Mouse (Mus musculus): ENCODE results near the gene Mmrn2.
A peak's percentile ranks its signal among the peaks of the same experiment; 100 is the strongest.

The Mmrn2 gene

DNA sequence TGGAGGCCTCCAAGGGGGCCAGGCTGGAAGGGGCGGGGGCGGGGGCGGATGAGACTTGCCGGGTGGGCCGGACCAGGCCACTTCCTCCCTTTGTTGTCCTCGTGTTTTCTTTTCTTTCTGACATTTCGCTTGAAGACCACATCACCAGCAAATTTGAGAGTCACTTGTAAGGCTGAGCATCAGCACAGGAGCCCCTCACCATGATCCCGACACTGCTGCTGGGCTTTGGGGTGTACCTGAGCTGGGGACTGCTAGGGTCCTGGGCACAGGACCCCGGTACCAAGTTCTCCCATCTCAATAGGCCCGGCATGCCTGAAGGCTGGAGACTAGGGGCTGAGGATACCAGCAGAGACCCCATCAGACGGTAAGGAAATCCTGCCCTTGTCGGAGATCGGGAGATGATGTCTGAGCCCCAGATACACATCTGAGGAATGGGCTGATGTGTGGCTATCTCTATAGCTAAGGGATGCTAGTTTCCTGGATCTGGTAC lies at the start of gene Mmrn2:
Mmrn2 (plus strand) TSS at position 51 of the 490 bp plus-strand sequence.
- no peak for DNase-seq

DNA sequence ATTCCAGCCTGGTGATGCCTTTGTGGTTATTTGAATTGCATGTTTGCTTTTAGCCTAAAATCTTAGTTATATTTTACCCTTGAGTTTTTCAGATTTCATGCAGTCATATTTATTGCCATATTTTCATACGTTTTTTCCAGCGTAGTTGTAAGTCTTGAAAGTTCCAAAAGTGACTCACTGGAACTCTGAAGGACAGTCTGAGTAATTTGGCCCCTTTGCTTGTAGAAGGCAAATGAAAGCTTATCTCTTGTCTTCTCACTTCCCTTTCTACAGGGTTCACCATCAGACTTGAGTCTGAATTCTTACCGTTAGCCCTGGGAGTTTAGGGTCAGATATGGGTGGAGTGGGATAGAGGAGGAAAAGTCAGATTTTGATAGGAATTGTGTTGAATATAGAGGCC lies 48.7 kb upstream of the Mmrn2 start:
- no peak for DNase-seq

DNA sequence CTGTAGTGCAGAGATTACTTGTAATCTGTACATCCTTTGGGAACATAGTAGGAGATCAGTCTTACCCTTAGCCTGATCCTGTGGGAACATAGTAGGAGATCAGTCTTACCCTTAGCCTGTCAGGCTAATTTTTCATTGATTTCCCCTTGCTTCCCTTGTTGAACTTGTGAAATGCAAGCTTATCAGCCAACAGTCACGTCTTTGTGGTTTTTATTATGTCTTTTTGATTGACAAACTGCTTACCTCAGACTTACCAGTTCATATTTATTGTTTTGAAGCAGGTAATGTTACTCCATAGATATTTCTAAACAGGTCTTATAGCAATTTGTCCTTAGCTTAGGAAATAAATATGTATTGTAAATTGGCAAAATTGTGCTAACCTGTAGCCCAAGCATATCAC lies 47.6 kb upstream of the Mmrn2 start:
- no peak for DNase-seq

DNA sequence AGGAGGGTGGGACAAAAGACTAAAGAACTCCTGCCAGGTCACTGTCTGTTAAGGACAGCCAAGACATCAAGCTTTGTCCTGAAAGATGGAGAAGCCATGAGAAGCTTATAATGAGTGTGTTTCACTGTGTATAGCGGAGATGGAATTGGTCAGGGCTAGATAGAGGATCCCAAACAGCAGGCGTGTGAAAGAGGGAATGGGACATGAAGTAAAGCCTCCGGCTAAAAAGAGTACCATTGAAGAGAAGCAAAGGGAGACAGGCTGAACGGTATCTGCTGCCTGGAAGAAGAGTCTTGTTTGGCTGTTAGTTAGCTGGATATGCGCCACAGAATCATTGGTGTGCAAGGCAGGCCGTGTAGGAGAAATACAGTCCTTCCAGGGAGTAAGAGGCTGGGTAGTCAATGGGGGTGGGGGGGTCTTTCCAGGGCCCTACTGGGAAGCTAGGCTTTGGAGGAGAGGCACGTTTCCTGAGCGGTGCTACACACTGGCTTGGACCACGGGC lies 44.6 kb upstream of the Mmrn2 start:
- DNase-seq, result no peak

DNA sequence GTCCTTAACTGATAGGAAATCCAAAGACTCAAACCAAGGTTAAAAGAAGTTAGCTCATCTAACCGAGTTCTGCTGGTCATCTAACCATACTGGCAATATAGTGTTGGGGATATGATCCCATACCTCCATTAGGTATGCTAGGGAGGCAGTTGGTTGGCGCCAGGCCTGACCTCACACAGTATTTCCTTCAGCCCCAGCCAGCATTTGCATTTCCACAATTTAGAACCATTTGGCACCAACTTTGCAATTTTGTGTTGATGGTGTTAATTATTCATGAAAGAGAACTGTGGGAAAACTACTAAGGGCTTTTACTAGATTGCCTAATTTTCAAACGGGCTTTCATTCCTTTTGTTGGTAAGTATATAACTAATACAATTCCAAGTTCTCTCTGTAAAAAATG lies 43.4 kb upstream of the Mmrn2 start:
- DNase-seq, result no peak

DNA sequence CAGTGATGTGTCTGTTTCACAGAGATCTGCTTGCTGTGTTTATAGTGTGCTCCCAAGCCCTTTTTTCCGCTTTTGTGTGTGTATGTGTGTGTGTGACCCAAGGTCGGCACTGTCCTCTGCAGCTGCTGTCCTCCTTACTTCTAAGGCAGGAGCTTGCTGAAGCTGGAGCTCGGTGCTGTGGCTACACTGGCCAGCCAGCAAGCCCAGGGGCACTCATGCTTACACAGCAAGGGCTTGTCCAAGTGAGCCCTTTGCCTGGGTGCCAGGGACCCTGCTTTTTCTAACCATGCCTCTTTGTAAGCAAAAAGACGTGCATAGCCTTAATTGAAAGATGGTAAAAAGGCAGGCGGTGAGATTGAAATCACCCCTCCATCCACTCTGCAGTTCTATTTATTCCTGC lies 42.8 kb upstream of the Mmrn2 start:
- no peak for DNase-seq

DNA sequence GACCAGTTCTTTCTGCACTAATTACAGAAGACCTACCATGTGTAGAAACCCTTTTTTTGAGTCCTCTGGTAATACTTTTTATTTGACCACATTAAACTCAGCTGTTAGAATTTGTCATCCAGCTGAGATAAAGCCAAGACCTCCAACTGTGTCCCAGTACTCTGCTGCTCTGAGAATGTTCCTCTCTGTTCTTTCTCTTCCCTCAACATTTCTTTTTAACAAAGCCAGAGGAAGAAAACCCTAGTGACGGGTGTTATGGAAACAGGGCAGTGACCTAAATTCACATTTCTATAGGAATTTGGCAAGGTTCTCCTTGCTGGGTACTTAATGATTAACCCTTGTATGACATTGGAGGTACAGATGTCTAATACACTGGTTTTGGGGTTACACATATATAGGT lies 35.8 kb upstream of the Mmrn2 start:
- no peak for DNase-seq

DNA sequence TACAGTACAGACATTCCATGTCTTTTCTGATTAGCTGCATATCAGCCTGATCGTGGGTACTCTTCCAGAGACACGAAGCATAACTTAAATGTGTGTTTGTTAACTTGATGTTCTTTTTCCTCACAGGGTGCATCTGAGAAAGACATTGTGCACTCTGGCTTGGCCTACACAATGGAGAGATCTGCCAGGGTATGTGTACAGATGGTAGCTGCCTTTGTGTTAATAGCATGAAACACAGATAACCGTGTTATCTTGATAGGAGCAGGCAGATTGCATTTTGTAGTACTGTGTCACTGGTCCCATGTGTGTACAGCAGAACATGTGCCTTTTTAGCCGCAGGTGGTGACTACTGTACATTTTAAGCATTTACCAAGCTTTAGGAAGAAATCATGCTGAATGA lies 33.3 kb upstream of the Mmrn2 start:
- no peak for DNase-seq

DNA sequence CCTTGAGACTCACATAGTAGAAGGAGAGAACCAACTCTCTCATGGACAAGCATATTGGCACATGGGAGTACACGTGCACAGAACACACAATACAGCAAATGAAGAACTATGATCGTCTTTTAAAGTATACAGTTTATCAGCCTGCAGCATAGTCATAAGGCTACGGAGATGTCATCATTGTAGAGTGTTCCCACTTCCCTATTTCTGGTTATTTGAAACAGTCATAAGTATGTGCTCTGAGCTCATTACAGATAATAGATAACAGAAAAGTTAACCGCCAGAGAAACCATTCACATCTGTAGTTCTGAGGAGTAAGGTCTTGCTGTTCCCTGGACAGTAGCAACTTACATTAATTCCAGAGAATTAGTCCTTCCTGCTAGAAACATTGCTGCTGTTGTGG lies 32.2 kb upstream of the Mmrn2 start:
- DNase-seq, result no peak

DNA sequence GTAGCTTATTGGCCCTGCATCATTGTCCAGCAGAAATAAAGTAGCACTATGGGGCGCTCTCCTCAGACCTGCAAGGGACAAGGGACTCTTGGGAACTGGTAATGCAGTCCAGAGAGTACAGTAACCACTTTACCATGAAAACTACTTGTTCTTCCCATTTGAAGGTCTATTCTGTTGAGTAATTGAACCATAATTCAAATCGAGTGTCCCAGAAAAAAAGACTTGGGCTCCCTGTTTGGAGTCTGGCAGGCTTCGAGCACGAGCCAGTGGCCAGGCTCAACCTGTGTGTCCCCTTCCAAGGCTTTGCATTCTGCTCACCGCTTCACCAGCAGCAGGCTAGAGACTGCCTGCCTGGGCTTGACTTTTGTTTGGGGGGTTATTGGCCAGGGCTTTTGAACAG lies 30.9 kb upstream of the Mmrn2 start:
- DNase-seq, result no peak

DNA sequence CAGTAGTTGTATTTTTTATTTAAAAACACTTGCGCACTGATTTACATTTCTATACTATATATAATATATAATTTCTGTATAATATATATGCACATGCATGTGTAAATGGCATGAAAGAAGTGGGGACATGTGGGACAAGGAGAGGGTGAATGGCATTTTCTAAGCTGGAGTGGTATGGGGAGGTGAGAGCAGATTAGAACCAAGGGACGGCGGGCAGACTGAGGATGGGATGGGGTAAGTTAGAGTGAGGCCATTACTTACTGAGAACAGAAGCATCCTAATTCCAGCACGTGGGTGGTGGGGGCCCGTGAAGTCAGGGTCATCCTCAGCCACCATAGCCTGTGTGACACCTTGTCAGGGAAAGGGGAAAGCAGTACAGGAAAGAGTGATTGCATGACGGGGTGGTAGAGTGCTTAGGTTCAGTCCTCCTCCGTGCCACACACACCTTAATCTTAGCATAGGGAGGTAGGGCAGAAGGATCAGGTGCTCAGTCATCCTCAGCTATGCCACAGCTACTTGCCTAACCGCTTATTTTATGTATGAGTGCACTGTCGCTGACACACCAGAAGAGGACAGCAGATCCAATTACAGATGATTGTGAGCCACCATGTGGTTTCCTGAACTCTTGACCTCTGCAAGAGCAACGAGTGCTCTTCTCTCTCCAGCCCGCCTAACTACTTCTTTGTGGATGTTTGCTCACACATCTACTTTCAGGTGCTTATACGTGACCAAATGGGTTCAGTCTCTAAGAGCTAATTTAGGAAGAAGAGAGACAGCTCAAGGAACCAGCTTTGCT lies 29.3 kb upstream of the Mmrn2 start:
- no peak for DNase-seq

DNA sequence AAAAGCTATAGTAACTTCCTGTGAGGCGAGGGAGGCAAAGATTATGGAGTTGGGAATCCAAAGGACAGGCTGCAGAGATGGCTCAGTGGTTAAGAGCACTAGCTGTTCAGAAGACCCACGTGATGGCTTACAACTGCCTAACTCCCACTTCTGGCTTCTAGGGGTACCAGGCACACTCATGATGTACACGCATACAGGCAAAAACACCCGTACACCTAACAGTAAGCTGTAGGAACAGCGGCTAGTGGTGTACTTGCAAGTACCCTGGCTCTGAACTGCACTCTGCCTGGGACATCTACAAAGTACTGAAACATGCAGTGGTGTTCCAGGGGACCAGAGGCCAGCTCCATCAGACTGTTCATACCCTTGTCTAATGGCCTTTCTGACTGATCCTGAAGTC lies 28.2 kb upstream of the Mmrn2 start:
- no peak for DNase-seq

DNA sequence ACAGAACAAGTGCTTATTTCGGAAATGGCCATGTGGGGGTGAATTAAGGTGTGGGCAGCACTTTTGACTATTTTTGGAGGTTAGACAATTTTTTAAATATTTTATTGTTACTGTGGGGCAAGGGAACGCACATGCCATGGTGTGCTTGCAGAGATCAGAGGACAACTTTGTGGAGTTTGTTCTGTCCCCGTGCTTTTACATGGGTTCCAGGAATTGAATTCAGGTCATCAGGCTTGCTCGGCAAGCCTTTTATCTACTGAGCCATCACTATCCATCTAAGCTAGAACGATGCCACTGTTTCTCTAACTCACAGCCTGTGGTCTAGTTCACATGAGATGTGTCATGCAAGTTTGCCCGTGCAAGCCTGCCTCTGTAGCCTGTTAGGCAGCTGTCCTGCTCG lies 27.0 kb upstream of the Mmrn2 start:
- DNase-seq, result no peak

DNA sequence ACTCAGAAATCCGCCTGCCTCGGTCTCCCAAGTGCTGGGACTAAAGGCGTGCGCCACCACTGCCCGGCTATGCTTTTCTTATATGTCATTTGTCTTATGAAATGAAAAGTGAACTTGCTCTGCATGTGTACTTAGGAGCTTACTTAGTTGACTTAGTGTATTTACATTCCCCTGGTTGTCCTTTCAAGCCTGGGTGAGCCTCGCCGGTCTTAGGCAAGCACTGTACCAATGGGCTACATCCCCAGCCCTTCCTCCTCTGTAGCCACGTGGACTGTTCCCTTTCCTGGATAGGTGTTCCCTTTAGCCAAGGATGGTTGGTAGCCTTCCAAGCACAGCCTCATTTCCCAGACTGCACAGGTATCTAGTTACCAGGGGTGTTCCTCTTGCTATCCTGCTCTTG lies 26.3 kb upstream of the Mmrn2 start:
- DNase-seq, result peak in 1 of 2 experiments; percentile 11

DNA sequence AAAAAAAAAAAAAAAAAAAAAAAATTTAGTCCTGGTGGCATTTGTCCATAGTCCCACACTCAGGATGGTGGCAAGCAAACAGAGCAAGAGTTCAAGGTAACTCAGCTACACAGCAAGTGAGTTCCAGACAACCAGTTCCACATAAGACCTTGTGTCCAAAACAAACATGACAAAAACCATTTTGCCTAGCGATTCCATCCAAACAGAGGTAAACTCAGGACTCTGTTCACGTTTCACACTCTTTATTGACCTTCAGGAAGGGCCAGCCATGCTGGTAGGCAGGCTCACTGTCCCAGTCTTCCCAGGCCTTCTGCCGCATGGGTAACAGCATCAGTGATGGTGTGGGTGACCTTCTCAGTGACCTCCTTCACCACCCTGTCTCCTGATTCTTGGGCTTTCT lies 23.6 kb upstream of the Mmrn2 start:
- no peak for DNase-seq

DNA sequence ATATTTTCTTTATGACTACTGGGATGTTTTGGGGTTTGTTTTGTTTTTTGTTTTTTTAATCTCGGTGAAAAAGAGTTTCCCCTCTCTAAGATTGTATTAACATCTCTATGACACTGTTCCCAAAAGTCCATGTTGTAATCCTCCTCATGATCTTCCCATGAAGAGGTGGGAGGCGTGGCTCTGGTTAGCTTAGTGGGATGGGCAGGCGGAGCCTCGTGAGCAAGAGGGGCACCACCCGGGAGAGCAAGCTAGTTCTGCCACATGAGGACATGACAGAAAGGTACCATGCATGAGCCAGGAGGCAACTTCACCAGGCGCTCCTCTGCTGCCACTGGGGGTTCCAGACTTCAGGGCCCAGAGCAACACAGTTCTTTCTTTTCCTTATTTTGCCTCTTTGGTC lies 22.7 kb upstream of the Mmrn2 start:
- DNase-seq, result peak in 1 of 2 experiments; percentile 17

DNA sequence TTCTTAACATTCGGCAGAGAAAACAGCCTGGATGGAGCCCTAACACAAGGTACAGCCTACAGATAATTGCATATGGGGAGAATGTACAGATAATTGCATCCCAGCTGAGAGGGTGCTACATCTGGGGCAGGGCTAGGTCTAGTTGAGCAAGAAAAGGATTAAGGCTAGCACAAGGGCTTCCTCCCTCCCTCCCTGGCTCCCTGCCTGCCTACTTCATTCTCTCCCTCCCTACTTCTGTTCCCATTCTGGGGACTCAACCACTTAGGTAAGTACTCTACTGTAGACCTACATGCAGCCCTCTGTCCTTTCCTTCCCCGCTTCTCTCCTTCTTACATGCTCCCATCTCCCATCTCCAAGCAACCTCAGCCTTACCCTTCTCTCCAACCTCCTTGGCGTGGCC lies 21.9 kb upstream of the Mmrn2 start:
- no peak for DNase-seq

DNA sequence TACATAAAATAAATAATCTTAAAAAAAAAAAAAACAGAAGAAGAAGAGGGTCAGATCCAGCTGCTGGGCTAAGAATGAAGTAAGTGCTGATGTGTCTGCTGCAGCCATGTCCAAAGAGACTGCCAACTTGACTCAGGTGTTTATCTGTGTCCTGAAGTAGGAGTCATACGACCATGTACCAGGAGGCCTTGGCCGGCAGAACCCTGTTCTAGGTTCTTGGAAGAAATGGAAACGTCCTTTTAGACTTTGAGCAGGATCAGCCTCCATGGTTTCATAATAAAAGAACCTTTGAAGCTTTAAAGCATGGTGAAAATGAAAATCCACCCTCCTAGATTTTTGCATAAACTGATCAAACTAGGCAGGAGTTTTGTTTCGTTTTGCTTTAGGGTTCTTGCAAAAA lies 20.8 kb upstream of the Mmrn2 start:
- no peak for DNase-seq

DNA sequence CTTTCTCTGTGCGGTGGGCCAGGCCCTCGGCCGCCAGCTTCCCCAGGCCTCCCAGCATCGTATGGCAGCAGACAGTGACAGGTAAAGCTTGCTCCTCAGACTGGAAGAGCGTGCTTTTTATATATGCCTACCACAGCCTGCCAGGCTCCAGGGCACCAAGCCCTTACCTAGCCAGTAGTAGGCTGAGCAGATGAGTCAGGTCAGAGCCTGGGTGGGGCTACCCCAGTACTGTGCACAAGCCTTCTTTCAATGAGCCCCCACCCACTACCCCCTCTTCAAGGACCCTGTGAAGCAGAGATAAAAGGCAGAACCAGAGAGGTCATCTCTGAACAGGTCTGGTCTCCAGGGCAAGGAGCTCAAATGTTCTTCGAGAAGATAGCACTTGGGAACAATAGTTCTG lies 20.0 kb upstream of the Mmrn2 start, which contains the start of gene Fam25c:
Fam25c (minus strand) TSS at position 133 of the 400 bp plus-strand sequence.
- DNase-seq, result no peak

DNA sequence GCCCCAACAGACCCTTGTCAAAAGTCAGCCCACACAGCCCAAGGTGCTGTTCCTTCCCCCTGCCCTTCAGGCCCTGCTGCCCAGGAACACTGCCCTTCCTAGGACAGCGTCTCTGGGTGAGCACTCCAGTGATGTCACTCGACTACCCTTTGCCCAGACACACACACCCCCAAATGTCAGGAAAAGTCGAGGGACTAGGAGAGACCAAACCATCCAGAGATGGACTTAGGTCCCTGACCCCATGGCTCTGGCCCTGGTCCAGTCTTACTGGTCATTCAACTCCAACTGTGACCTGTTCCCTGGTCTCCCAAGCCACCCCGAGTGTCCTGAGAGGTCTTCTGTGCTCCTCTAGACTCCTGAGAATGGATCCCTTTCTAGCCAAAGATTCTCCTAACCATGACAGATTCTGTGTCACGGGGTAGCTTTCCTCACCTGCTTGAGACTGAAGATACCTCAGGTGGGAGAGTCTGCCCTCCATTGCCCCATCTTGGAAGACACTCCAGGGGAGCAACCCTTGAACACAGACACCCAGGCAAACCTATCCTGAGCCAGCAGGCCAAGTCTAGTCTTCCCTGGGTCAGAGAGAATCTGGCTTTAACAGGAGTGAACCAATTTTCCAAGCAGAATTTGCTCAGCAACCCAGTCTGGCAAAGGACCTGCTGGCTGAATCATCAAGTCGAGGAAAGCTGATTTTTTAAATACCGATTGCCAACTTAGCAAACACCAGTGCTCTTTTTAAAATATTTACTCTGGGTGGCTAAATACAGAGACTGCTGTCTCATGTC lies 17.4 kb upstream of the Mmrn2 start:
- DNase-seq, result peak in 1 of 2 experiments; percentile 49

DNA sequence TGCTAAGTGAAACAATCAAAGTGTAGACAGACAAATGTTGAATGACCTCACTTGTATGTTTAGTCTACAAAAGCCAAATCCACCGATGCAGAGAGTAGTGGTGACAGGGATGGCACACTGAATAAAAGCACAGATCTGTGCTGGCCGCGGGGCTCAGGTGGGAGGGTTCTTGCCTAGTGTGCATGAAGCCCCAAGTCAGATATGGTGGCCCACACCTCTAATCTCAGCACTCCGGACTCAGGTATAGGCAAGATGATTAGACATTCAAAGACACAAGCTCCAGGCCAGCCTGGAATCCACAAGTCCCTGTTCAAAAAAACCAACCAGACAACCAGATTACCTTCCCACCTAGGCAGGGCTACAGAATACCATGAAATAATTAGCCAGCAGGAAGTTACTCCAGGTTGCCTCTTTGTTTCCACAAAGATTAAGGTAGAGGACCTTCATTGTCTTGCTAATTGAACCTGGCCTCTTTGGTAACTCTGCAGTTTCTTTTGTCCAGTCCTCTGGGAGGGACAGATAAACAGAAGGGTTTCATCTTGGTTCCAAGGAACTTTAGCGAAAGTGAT lies 15.5 kb upstream of the Mmrn2 start:
- no peak for DNase-seq

DNA sequence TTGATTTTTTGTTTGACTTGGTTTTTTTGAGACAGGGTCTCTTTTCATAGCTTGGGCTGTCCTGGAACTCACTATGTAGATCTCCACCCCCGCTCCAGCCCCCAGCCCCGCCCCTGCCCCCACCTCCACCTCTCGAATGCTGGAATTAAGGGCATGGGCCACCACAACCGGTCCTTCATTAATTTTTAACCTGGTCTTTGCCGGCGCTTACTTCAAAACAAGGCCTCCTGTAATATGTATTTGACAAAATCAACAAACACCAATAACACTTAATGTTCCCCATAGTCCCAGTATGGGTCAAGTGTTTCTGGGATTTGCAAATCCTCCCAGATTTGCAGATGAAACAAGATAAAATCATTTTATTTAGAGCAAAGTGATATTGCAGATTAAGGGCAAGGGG lies 15.0 kb upstream of the Mmrn2 start:
- peak in 1 of 2 experiments; percentile 26 for DNase-seq

DNA sequence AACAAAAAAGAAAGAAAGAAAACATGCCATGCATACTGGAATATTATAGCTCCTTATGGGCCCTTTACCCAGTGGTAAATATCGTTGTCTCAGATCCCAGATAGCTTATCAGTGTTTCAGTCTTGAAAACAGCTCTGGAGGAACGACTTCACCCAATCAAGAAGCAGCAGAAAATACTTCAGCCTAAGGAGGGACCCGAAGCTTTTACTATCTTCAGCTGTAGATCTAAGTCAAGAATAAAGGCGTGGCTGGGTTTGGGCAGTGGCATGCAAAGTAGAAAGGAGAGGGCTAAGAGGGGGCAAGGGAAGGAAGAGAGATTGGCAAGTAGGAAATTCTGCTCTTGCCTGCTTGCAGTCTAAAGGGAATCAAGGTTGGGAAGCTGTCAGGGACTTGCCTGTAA lies 13.1 kb upstream of the Mmrn2 start:
- no peak for DNase-seq

Data from kidney, postnatal 4 days (tissue).